9 mouse cellular contexts compared by ENCODE assay signal in genomic region chr5:115358872-115359271, GRCm38 (mm10). TPM values are rescaled to one million over a fixed set of nuclear protein-coding genes. Genes with fewer than 3 reads are reported as not detected.
DNase-seq lines count a peak whose midpoint lies in the region; ATAC-seq and TF ChIP-seq lines count a peak whose summit lies in the region.
"Had no signal": no experiment of that assay in that cellular context is flagged by ENCODE, and none has a peak within 500 bp of the region (broad histone marks: within the 10 kb centered on the region; RNA-seq: fewer than 3 reads in every experiment).

No protein-coding gene starts in this region.

- peak; percentile 85 for TF ChIP-seq RAD21 in CH12.LX (IDR thresholded peaks at IDR 0.05; ENCODE audit: low read depth, low read length)

- H3K9ac ChIP-seq in CH12.LX (ENCODE audit: insufficient read depth, low read depth): peak overlapping the region; percentile 88
- H3K9ac ChIP-seq in heart, embryonic 14.5 days (ENCODE audit: low read length): no peak overlapping the region
- H3K9ac ChIP-seq in liver, embryonic 16.5 days (ENCODE audit: low read depth, low read length): no peak overlapping the region
- H3K9ac ChIP-seq: hindbrain, embryonic 15.5 days had no signal

- H3K4me3 ChIP-seq in CH12.LX (replicated peaks in 1 of 3; ENCODE audit: low read depth in 2 of 3, low read length in 2 of 3, poor library complexity in 1 of 3): peak overlapping the region; percentile 68 to 76 (median 74)
- peak overlapping the region; percentile 14; the same call in 1 of the 2 replicates for H3K4me3 ChIP-seq in forebrain, embryonic 10.5 days
- H3K4me3 ChIP-seq in heart, embryonic 14.5 days (ENCODE audit: control insufficient read depth in 1 of 2, insufficient read depth in 1 of 2, low read depth in 1 of 2, low read length in 2 of 2): no peak overlapping the region
- no peak overlapping the region for H3K4me3 ChIP-seq in liver, embryonic 16.5 days (ENCODE audit: low read depth, low read length)
- no peak overlapping the region for H3K4me3 ChIP-seq in thymus, adult 2 months (ENCODE audit: control insufficient read depth, insufficient read depth, low read length)
- H3K4me3 ChIP-seq: hindbrain, embryonic 15.5 days had no signal

- peaks cover 10% of the 10 kb centered on the region for H3K79me2 ChIP-seq in CH12.LX (replicated peaks; ENCODE audit: control insufficient read depth, extremely low read depth, insufficient read depth, poor library complexity, severe bottlenecking)

- H3K4me2 ChIP-seq in CH12.LX (ENCODE audit: insufficient read depth, low read depth, poor library complexity, severe bottlenecking): peak overlapping the region; percentile 97
- 0 out of 2 replicates have a peak overlapping the region, but pooled peaks have one; percentile 23 for H3K4me2 ChIP-seq in heart, embryonic 14.5 days (ENCODE audit: low read length)
- no peak overlapping the region for H3K4me2 ChIP-seq in liver, embryonic 16.5 days (ENCODE audit: low read depth, low read length)
- H3K4me2 ChIP-seq: hindbrain, embryonic 15.5 days had no signal

- TF ChIP-seq EP300 in CH12.LX (IDR thresholded peaks at IDR 0.05; ENCODE audit: low read length): no peak

- peak; percentile 83 for DNase-seq in CH12.LX (ENCODE audit: extremely low read depth)
- peak; percentile 78 for DNase-seq in brain, adult 2 months (ENCODE audit: low read depth, low spot score)
- peak; percentile 92 for DNase-seq in forebrain, embryonic 10.5 days (ENCODE audit: extremely low spot score, low spot score)
- peak; percentile 87 to 91 for DNase-seq in kidney, postnatal 25 days
- peak; percentile 68 for DNase-seq in ovary, adult 18-20 months (ENCODE audit: low spot score)
- DNase-seq in thymus, adult 2 months: peak; percentile 86

- TF ChIP-seq POLR2A in CH12.LX (IDR thresholded peaks at IDR 0.05; ENCODE audit: low read depth, low read length): peak; percentile 69
- no peak for TF ChIP-seq POLR2A in thymus, adult 2 months (IDR thresholded peaks at IDR 0.05; ENCODE audit: control insufficient read depth, extremely low read depth, insufficient read depth, low read length, poor library complexity)

- 0 out of 2 replicates have a peak, but pooled peaks have one; percentile 52 for ATAC-seq in heart, embryonic 14.5 days (ENCODE audit: insufficient number of reproducible peaks, insufficient read depth, low FRiP score, low read depth)
- ATAC-seq in liver, embryonic 16.5 days (ENCODE audit: low read depth): peak; percentile 39; the same call in 1 of the 2 replicates

- in situ Hi-C loops in CH12.LX (cut with MboI; ENCODE audit: low pct_ligation_motif_present, low pct_unique_long_range_greater_than_20kb, low sequenced_read_pairs): no loop called here

- dilution Hi-C loops in CH12.LX (cut with MboI; ENCODE audit: extremely low pct_ligation_motif_present, extremely low pct_unique_long_range_greater_than_20kb, low sequenced_read_pairs): no loop called here

- H3K36me3 ChIP-seq in CH12.LX (replicated peaks in 1 of 2; ENCODE audit: control insufficient read depth in 1 of 2, insufficient read depth in 1 of 2, low read length in 1 of 2): peaks cover 2 to 16% of the 10 kb centered on the region in 2 experiments
- no peaks in the 10 kb centered on the region for H3K36me3 ChIP-seq in forebrain, embryonic 10.5 days (replicated peaks)
- no peaks in the 10 kb centered on the region for H3K36me3 ChIP-seq in heart, embryonic 14.5 days (ENCODE audit: control insufficient read depth, insufficient read depth, low read length)
- H3K36me3 ChIP-seq in liver, embryonic 16.5 days (ENCODE audit: control insufficient read depth, insufficient read depth): no peaks in the 10 kb centered on the region
- no peaks in the 10 kb centered on the region for H3K36me3 ChIP-seq in thymus, adult 2 months (ENCODE audit: control insufficient read depth, insufficient read depth, low read length)
- H3K36me3 ChIP-seq: hindbrain, embryonic 15.5 days had no signal

- no peak overlapping the region for H3K27ac ChIP-seq in CH12.LX (ENCODE audit: insufficient read depth, low read depth)
- peak overlapping the region; percentile 83 for H3K27ac ChIP-seq in forebrain, embryonic 10.5 days
- no peak overlapping the region for H3K27ac ChIP-seq in heart, embryonic 14.5 days (replicated peaks in 1 of 2; ENCODE audit: control insufficient read depth in 1 of 2, insufficient read depth in 1 of 2, low read depth in 2 of 2, low read length in 2 of 2)
- H3K27ac ChIP-seq in liver, embryonic 16.5 days (ENCODE audit: low read length): no peak overlapping the region
- no peak overlapping the region for H3K27ac ChIP-seq in thymus, adult 2 months (ENCODE audit: control insufficient read depth, insufficient read depth, low read length)
- H3K27ac ChIP-seq: hindbrain, embryonic 15.5 days had no signal

- TF ChIP-seq CTCF in CH12.LX (conservative IDR thresholded peaks at IDR 0.05 in 1 of 2, IDR thresholded peaks at IDR 0.05 in 1 of 2; ENCODE audit: low read depth in 2 of 2, low read length in 2 of 2): peak; percentile 79 to 95
- TF ChIP-seq CTCF in thymus, adult 2 months (IDR thresholded peaks at IDR 0.05; ENCODE audit: borderline replicate concordance, control insufficient read depth, extremely low read depth, insufficient read depth, low read length, poor library complexity): peak; percentile 93

- peaks cover 8 to 12% of the 10 kb centered on the region in 2 experiments for H3K4me1 ChIP-seq in CH12.LX (ENCODE audit: control insufficient read depth in 1 of 2, insufficient read depth in 2 of 2)
- H3K4me1 ChIP-seq in forebrain, embryonic 10.5 days: peaks cover 40% of the 10 kb centered on the region
- no peaks in the 10 kb centered on the region for H3K4me1 ChIP-seq in heart, embryonic 14.5 days (ENCODE audit: control insufficient read depth in 2 of 2, insufficient read depth in 2 of 2, low read length in 2 of 2)
- no peaks in the 10 kb centered on the region; the same call in 1 of the 2 replicates for H3K4me1 ChIP-seq in liver, embryonic 16.5 days (ENCODE audit: control insufficient read depth, low read depth, low read length)
- no peaks in the 10 kb centered on the region for H3K4me1 ChIP-seq in thymus, adult 2 months (replicated peaks; ENCODE audit: control insufficient read depth, insufficient read depth, low read length)
- H3K4me1 ChIP-seq: hindbrain, embryonic 15.5 days had no signal

- H3K9me3 ChIP-seq in CH12.LX (replicated peaks; ENCODE audit: low read length): no peaks in the 10 kb centered on the region
- H3K9me3 ChIP-seq in forebrain, embryonic 10.5 days: no peaks in the 10 kb centered on the region
- H3K9me3 ChIP-seq in heart, embryonic 14.5 days (ENCODE audit: control insufficient read depth, low read length): no peaks in the 10 kb centered on the region
- no peaks in the 10 kb centered on the region for H3K9me3 ChIP-seq in liver, embryonic 16.5 days (replicated peaks; ENCODE audit: control insufficient read depth, low read length)
- H3K9me3 ChIP-seq: hindbrain, embryonic 15.5 days had no signal

- WGBS in forebrain, embryonic 10.5 days: 3% methylated on average over 12 of the region's 12 CpGs
- 4% methylated on average over 12 of the region's 12 CpGs for WGBS in heart, embryonic 14.5 days
- WGBS in liver, embryonic 16.5 days (ENCODE audit: insufficient replicate concordance): 3% methylated on average over 12 of the region's 12 CpGs
- 6% methylated on average over 12 of the region's 12 CpGs for WGBS in thymus, adult 2 months

- H3K27me3 ChIP-seq in CH12.LX (replicated peaks): no peaks in the 10 kb centered on the region
- no peaks in the 10 kb centered on the region; the same call in 1 of the 2 replicates for H3K27me3 ChIP-seq in forebrain, embryonic 10.5 days (ENCODE audit: poor library complexity, severe bottlenecking)
- H3K27me3 ChIP-seq in heart, embryonic 14.5 days (ENCODE audit: control insufficient read depth, insufficient read depth, low read length): no peaks in the 10 kb centered on the region
- peaks cover 7% of the 10 kb centered on the region; the same call in 1 of the 2 replicates for H3K27me3 ChIP-seq in liver, embryonic 16.5 days (ENCODE audit: control insufficient read depth, insufficient read depth, low read depth, low read length)
- peaks cover 4% of the 10 kb centered on the region for H3K27me3 ChIP-seq in thymus, adult 2 months (ENCODE audit: control insufficient read depth, insufficient read depth, low read length)
- H3K27me3 ChIP-seq: hindbrain, embryonic 15.5 days had no signal

RNA-seq across cellular contexts. Expression of gene Cox6a1, which starts 10.1 kb away (rescaled TPM):
- total RNA-seq in CH12.LX (2012; rRNA removed) (546 and 673 TPM in 2 replicates), CH12.LX (2014; rRNA removed) (203 and 257 TPM in 2 replicates)
- polyA plus RNA-seq in CH12.LX (2012; ENCODE audit: insufficient read length, low read depth): 612 and 618 TPM in 2 replicates
- polyA plus RNA-seq in forebrain, embryonic 10.5 days (2016; fragmentation: Nextera tagmentation; extraction: Ambion mirVana): 754 and 787 TPM in 2 replicates
- 1,685 and 1,706 TPM in 2 replicates for polyA plus RNA-seq in heart, embryonic 14.5 days (2014; fragmentation: Nextera tagmentation; extraction: Ambion mirVana)
- polyA plus RNA-seq in liver, embryonic 16.5 days (2015; fragmentation: Nextera tagmentation; extraction: Ambion mirVana): 674 and 679 TPM in 2 replicates
- polyA plus RNA-seq in thymus, adult 2 months (2012; rRNA removed): 2,836 and 2,976 TPM in 2 replicates

RNA-seq across cellular contexts. Expression of gene Triap1, which starts 17.8 kb away (rescaled TPM):
- total RNA-seq in CH12.LX (2012; rRNA removed): 33.7 and 36.9 TPM in 2 replicates
- total RNA-seq in CH12.LX (2014; rRNA removed): 31.4 and 31.8 TPM in 2 replicates
- polyA plus RNA-seq in CH12.LX (2012; ENCODE audit: insufficient read length, low read depth): 36.1 and 38.2 TPM in 2 replicates
- polyA plus RNA-seq in forebrain, embryonic 10.5 days (2016; fragmentation: Nextera tagmentation; extraction: Ambion mirVana): 56.6 and 57.7 TPM in 2 replicates
- polyA plus RNA-seq in heart, embryonic 14.5 days (2014; fragmentation: Nextera tagmentation; extraction: Ambion mirVana): 42.9 and 47.6 TPM in 2 replicates
- 24.5 and 26.2 TPM in 2 replicates for polyA plus RNA-seq in liver, embryonic 16.5 days (2015; fragmentation: Nextera tagmentation; extraction: Ambion mirVana)
- polyA plus RNA-seq in thymus, adult 2 months (2012; rRNA removed): 10.7 and 12.8 TPM in 2 replicates

RNA-seq across cellular contexts. Expression of gene Gatc, which starts 17.9 kb away (rescaled TPM):
- 6.2 and 7.3 TPM in 2 replicates for total RNA-seq in CH12.LX (2012; rRNA removed)
- 11.7 and 14.4 TPM in 2 replicates for total RNA-seq in CH12.LX (2014; rRNA removed)
- 27.0 and 34.0 TPM in 2 replicates for polyA plus RNA-seq in CH12.LX (2012; ENCODE audit: insufficient read length, low read depth)
- 37.6 and 40.2 TPM in 2 replicates for polyA plus RNA-seq in forebrain, embryonic 10.5 days (2016; fragmentation: Nextera tagmentation; extraction: Ambion mirVana)
- 28.3 and 29.1 TPM in 2 replicates for polyA plus RNA-seq in heart, embryonic 14.5 days (2014; fragmentation: Nextera tagmentation; extraction: Ambion mirVana)
- polyA plus RNA-seq in liver, embryonic 16.5 days (2015; fragmentation: Nextera tagmentation; extraction: Ambion mirVana): 10.1 and 13.4 TPM in 2 replicates
- polyA plus RNA-seq in thymus, adult 2 months (2012; rRNA removed): 10.1 and 11.3 TPM in 2 replicates

RNA-seq across cellular contexts. Expression of gene Srsf9, which starts 31.9 kb away (rescaled TPM):
- total RNA-seq in CH12.LX (2012; rRNA removed) (73.4 and 82.8 TPM in 2 replicates), CH12.LX (2014; rRNA removed) (117 and 121 TPM in 2 replicates)
- polyA plus RNA-seq in CH12.LX (2012; ENCODE audit: insufficient read length, low read depth): 112 and 130 TPM in 2 replicates
- polyA plus RNA-seq in forebrain, embryonic 10.5 days (2016; fragmentation: Nextera tagmentation; extraction: Ambion mirVana): 399 and 417 TPM in 2 replicates
- polyA plus RNA-seq in heart, embryonic 14.5 days (2014; fragmentation: Nextera tagmentation; extraction: Ambion mirVana): 95.0 and 104 TPM in 2 replicates
- polyA plus RNA-seq in liver, embryonic 16.5 days (2015; fragmentation: Nextera tagmentation; extraction: Ambion mirVana): 59.2 and 64.0 TPM in 2 replicates
- polyA plus RNA-seq in thymus, adult 2 months (2012; rRNA removed): 67.6 and 92.9 TPM in 2 replicates

RNA-seq across cellular contexts. Expression of gene Dynll1, which starts 58.1 kb away (rescaled TPM):
- total RNA-seq in CH12.LX (2012; rRNA removed) (312 and 488 TPM in 2 replicates), CH12.LX (2014; rRNA removed) (456 and 502 TPM in 2 replicates)
- polyA plus RNA-seq in CH12.LX (2012; ENCODE audit: insufficient read length, low read depth): 516 and 646 TPM in 2 replicates
- polyA plus RNA-seq in forebrain, embryonic 10.5 days (2016; fragmentation: Nextera tagmentation; extraction: Ambion mirVana): 1,650 and 1,695 TPM in 2 replicates
- 1,218 and 1,301 TPM in 2 replicates for polyA plus RNA-seq in heart, embryonic 14.5 days (2014; fragmentation: Nextera tagmentation; extraction: Ambion mirVana)
- polyA plus RNA-seq in liver, embryonic 16.5 days (2015; fragmentation: Nextera tagmentation; extraction: Ambion mirVana): 470 and 491 TPM in 2 replicates
- polyA plus RNA-seq in thymus, adult 2 months (2012; rRNA removed): 407 and 496 TPM in 2 replicates

Comparison
In these comparisons a context has a peak if more than half of its experiments do, and no peak if none do; other contexts are left out.
1. H3K4me3 ChIP-seq: peak in CH12.LX (3 of 3) and forebrain, embryonic 10.5 days (single experiment); none in heart, embryonic 14.5 days (0 of 2), liver, embryonic 16.5 days (single experiment) and thymus, adult 2 months (single experiment).
2. Peak in every context shown above with its lines, with median percentiles within 50 percentile points of each other: DNase-seq.